Mouse (Mus musculus) hindbrain, embryonic 14.5 days (tissue): Measurements from ENCODE around the gene Sox1. TPM values are rescaled to one million over a fixed set of nuclear protein-coding genes. Genes with fewer than 3 reads are reported as not detected.

Source experiments
- ATAC-seq: fragments of 200-750 bp; cut with Nextera tagmentation; 2 replicates; pipeline ENCODE4 v1.8.0; 2017; ENCODE audit warnings: moderate number of reproducible peaks, mild to moderate bottlenecking, moderate TSS enrichment, moderate library complexity; ENCODE audit not compliant: low FRiP score
- DNase-seq: peaks from one replicate; pipeline ENCODE4 v3.0.0-alpha.2; 2015; ENCODE audit warnings: low spot score
- H3K27ac ChIP-seq: fragments of 300-500 bp; sonication (generic); 2 replicates; pipeline ENCODE4 v1.5.1; 2014; ENCODE audit warnings: mild to moderate bottlenecking, moderate library complexity
- H3K27me3 ChIP-seq: fragments of 300-500 bp; sonication (generic); 2 replicates; pipeline ENCODE4 v1.6.1; 2014; ENCODE audit warnings: mild to moderate bottlenecking, low read length, mixed read lengths; ENCODE audit not compliant: control insufficient read depth, insufficient read depth
- H3K36me3 ChIP-seq: fragments of 300-500 bp; sonication (generic); replicated peaks from 2 replicates; pipeline ENCODE4 v1.6.1; 2014; ENCODE audit not compliant: control insufficient read depth, insufficient read depth
- H3K4me1 ChIP-seq: fragments of 300-500 bp; sonication (generic); replicated peaks from 2 replicates; pipeline ENCODE4 v1.6.1; 2014; ENCODE audit warnings: antibody characterized with exemption, low read length, mixed read lengths; ENCODE audit not compliant: control insufficient read depth, insufficient read depth
- H3K4me2 ChIP-seq: fragments of 300-500 bp; sonication (generic); replicated peaks from 2 replicates; pipeline ENCODE4 v1.6.1; 2014; ENCODE audit warnings: mild to moderate bottlenecking, moderate library complexity
- H3K4me3 ChIP-seq: fragments of 300-500 bp; sonication (generic); replicated peaks from 2 replicates; pipeline ENCODE4 v1.5.1; 2014; ENCODE audit warnings: mild to moderate bottlenecking, low read length
- H3K9ac ChIP-seq: fragments of 300-500 bp; sonication (generic); 2 replicates; pipeline ENCODE4 v1.6.1; 2014
- H3K9me3 ChIP-seq: fragments of 300-500 bp; sonication (generic); 2 replicates; pipeline ENCODE4 v1.6.1; 2016; ENCODE audit warnings: low read length; ENCODE audit not compliant: control insufficient read depth
- WGBS: fragments of 180-500 bp; shearing (Covaris S2); extraction: QIAGEN DNeasy Blood & Tissue Kit; methylation state at CpG from one replicate; pipeline ENCODE4 v1.1.7; 2014; 5-methylcytosine and 5-hydroxymethylcytosine counted together
- polyA plus RNA-seq: library from polyadenylated mRNA; unstranded; fragments of >200 nt; fragmentation: Nextera tagmentation; extraction: Ambion mirVana; gene quantifications from 2 replicates; pipeline ENCODE4 v1.2.1, GENCODE M21; 2014

Sox1 gene
- polyA plus RNA-seq, 1 experiment from 2014 or later, result 1.9 TPM

DNA sequence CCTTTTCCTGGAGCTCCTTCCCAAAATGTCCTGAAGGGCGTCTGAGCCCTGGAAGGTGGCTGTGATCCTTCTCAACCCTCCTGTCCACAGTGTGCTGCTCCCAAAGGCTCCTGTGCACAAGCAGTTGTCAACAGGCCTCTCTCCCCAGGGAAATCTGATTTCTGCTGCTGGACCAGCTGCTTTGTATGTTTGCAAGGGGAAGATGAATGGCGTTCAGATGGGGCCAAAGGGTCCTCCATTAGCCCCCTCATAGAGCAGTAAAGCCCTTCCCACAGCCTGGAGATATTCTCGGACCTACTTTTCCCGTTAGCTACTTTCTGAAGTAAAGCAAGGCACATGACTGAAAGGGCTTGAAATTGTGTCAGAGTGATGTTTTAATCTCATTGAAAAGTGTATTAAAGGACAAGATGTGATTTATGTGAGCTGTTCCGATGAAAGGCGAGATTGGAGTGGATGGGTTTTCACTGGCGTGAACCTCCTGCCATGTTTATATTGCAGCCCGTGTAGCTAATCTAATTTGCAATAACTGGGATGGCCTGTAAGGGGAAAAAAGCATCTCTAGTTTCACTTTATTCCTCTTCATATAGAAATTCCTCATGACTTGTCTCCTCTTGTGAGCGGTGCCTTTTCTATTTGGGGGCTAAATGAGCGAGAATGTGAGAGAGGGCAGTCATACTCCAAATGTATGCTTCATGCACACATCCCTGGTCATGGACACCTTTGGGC lies 6.5 kb upstream of the Sox1 start:
- H3K4me2 ChIP-seq, result peak overlapping the region; percentile 56
- no peaks in the 10 kb centered on the region for H3K36me3 ChIP-seq
- no peak for ATAC-seq
- no peak overlapping the region for H3K9ac ChIP-seq
- no peaks in the 10 kb centered on the region for H3K4me1 ChIP-seq
- H3K4me3 ChIP-seq, result no peak overlapping the region
- WGBS, result 12% methylated on average over 10 of the region's 10 CpGs
- DNase-seq, result no peak
- H3K27me3 ChIP-seq, result peaks cover 77% of the 10 kb centered on the region
- H3K9me3 ChIP-seq, result no peaks in the 10 kb centered on the region
- peak overlapping the region; percentile 58; the same call in 1 of the 2 replicates for H3K27ac ChIP-seq

DNA sequence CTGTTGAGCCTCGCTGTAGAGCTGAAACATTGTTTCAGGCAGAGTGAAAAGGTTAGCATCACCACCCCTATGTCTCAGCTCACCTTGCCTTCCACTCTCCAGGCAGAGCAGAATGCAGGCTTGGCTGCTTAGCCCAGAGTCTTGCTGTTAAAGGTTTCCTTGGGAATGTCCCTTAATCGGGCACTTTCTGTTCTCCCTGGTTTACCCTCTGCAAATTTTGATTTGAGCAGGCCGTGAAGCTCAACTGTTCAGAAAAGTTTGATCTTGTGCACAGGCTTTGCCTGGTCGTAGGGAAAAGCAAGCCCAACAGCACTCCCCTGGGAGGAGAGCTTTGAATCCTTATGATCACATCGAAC lies 6.0 kb upstream of the Sox1 start:
- 4% methylated on average over 5 of the region's 5 CpGs for WGBS
- Histone ChIP-seq H3K27ac (peak overlapping the region; percentile 58; the same call in 1 of the 2 replicates), H3K36me3 (no peaks in the 10 kb centered on the region), H3K4me2 (peak overlapping the region; percentile 13), H3K27me3 (peaks cover 78% of the 10 kb centered on the region), H3K9me3 (no peaks in the 10 kb centered on the region), H3K4me3 (no peak overlapping the region), H3K9ac (no peak overlapping the region), H3K4me1 (no peaks in the 10 kb centered on the region)
- DNase-seq, result peak; percentile 30
- no peak for ATAC-seq

DNA sequence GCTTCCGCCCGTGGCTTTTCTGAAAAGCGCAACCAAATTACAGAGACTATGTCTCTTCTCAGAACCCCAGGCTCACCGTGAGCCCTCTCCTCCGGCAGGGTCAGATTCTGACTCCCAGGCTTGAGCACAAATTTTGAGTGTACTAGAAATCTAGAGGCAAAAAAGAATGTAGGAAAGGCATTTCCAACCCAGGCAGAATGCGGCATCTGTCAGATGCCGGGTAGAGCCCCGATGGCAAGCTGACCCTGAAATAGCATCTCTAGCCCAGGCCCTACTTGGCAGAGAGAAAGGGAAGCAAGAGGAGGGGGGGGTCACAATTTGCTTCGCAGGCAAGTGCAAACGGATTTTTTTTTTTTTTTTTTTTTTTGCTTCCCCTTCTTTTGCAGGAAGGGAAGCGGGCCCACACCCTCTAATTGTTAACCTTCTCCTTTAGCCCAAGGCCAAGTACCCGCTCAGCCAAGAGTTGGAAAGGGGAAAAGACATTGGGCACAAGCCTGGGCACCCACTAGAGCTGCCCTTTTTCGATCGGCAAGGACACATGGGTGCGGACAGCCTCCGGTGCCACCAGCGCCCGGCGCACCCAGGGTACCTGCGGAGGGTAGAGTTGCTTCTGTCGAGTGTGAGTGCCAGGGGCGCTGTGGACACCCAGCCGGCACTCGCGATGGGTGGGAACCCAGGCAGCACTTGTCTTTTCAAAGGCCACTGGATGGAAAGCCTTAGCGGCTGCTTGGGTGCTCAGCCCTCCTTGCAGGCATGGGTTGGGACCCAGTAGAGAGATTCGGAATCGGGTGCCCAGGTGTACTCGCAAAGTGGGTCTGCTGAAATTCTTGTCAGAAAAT lies 5.1 kb upstream of the Sox1 start:
- 1% methylated on average over 29 of the region's 29 CpGs for WGBS
- H3K9me3 ChIP-seq, result no peaks in the 10 kb centered on the region
- H3K4me1 ChIP-seq, result 0 out of 2 replicates have a peak, but pooled peaks cover 2% of the 10 kb centered on the region
- ATAC-seq (no peak), DNase-seq (no peak)
- peak overlapping the region; percentile 21 for H3K27ac ChIP-seq
- H3K27me3 ChIP-seq, result peaks cover 76% of the 10 kb centered on the region
- H3K9ac ChIP-seq, result peak overlapping the region; percentile 37; the same call in 1 of the 2 replicates
- no peaks in the 10 kb centered on the region for H3K36me3 ChIP-seq
- H3K4me3 ChIP-seq, result 0 out of 2 replicates have a peak overlapping the region, but pooled peaks have one; percentile 3
- H3K4me2 ChIP-seq, result peak overlapping the region; percentile 30

- Histone ChIP-seq H3K27me3 (peaks cover 79% of the 10 kb centered on the region), H3K9me3 (no peaks in the 10 kb centered on the region), H3K4me2 (peak overlapping the region; percentile 30), H3K36me3 (no peaks in the 10 kb centered on the region), H3K27ac (peak overlapping the region; percentile 21; the same call in 1 of the 2 replicates), H3K9ac (peak overlapping the region; percentile 37; the same call in 1 of the 2 replicates), H3K4me3 (peak overlapping the region; percentile 3; the same call in 1 of the 2 replicates), H3K4me1 (peaks cover 8% of the 10 kb centered on the region; the same call in 1 of the 2 replicates)
- 2% methylated on average over 38 of the region's 38 CpGs for WGBS
- ATAC-seq (no peak), DNase-seq (peak; percentile 37)
Observed at GRCm38 (mm10) chr8:12390640-12391365, 4.3 kb upstream of the Sox1 start.

- H3K9ac ChIP-seq, result no peak overlapping the region; the same call in 1 of the 2 replicates
- peak overlapping the region; percentile 30 for H3K4me2 ChIP-seq
- peak; percentile 51 for DNase-seq
- H3K4me1 ChIP-seq, result peaks cover 8% of the 10 kb centered on the region; the same call in 1 of the 2 replicates
- no peak overlapping the region for H3K27ac ChIP-seq
- no peak overlapping the region for H3K4me3 ChIP-seq
- no peaks in the 10 kb centered on the region for H3K36me3 ChIP-seq
- peaks cover 79% of the 10 kb centered on the region for H3K27me3 ChIP-seq
- H3K9me3 ChIP-seq, result no peaks in the 10 kb centered on the region
- 0 out of 2 replicates have a peak, but pooled peaks have one; percentile 27 for ATAC-seq
- WGBS, result 4% methylated on average over 37 of the region's 37 CpGs
Observed at GRCm38 (mm10) chr8:12391366-12392250, 3.5 kb upstream of the Sox1 start.

DNA sequence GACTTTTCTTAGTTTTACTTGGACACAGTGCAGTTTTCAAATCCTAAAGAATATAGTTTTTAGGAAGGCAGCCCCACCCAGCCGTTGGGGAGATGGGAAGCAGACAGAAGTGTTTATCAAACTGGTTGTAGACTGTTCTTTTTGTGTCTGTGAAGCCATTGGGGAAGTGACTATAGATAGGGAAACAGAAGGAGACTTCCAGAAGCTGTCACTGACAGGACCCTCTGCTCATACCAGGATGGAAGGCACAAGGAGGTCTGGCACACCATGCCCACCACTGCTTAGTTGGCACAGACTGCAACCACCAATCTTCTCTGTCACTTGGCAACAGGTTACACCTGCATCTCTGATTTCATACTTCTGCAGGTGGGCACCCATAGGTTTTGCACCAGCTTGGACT lies 2.3 kb upstream of the Sox1 start:
- H3K9me3 ChIP-seq, result no peaks in the 10 kb centered on the region
- H3K27me3 ChIP-seq, result peaks cover 80% of the 10 kb centered on the region
- no peaks in the 10 kb centered on the region for H3K36me3 ChIP-seq
- H3K4me1 ChIP-seq, result peaks cover 8% of the 10 kb centered on the region; the same call in 1 of the 2 replicates
- H3K4me2 ChIP-seq, result no peak overlapping the region
- 23% methylated on average over 1 of the region's 1 CpGs for WGBS
- DNase-seq (no peak), ATAC-seq (no peak)
- no peak overlapping the region for H3K9ac ChIP-seq
- H3K4me3 ChIP-seq, result no peak overlapping the region
- no peak overlapping the region for H3K27ac ChIP-seq

DNA sequence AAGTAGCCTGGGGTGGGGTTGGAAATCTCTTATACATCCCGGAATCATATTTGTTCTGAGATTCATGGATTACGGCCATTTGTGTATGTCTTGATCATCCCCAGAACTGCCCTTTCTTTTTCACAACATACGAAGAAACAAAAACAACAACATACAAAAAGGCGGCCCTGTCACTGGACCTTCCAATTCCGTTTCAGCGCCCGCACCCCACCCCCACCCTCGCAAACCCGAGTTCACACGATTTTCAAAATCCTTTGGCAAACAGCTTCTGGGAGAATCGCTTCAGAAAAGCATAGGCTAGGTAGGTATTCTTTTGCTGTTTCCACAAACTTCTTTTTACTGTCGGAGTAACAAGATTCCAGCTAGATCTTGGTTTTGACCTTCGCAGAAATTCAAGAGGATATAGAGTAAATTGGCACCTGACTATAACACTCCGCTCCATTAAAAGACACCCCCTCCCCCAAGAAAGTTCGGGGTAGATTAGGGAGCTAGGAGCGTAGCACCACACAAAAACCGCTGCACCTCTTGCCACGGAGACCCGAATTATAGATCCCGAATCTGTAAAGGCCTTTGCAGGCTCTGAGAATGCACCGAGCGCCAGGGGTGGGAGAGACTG lies 602 bp upstream of the Sox1 start:
- Histone ChIP-seq H3K4me3 (peak overlapping the region; percentile 44), H3K9ac (peak overlapping the region; percentile 31; the same call in 1 of the 2 replicates), H3K27ac (peak overlapping the region; percentile 69), H3K36me3 (no peaks in the 10 kb centered on the region), H3K4me2 (peak overlapping the region; percentile 54), H3K27me3 (peaks cover 75% of the 10 kb centered on the region), H3K4me1 (peaks cover 8% of the 10 kb centered on the region; the same call in 1 of the 2 replicates), H3K9me3 (no peaks in the 10 kb centered on the region)
- ATAC-seq (no peak), DNase-seq (no peak)
- WGBS, result 1% methylated on average over 22 of the region's 22 CpGs
